Mouse (Mus musculus) neural tube, embryonic 14.5 days (tissue): ENCODE results near the gene Ubxn4. TPM values are rescaled to one million over a fixed set of nuclear protein-coding genes. Genes with fewer than 3 reads are reported as not detected.

Source experiments
- ATAC-seq: fragments of 200-750 bp; cut with Nextera tagmentation; 2 replicates; pipeline ENCODE4 v1.8.0; 2017; ENCODE audit warnings: low read depth, mild to moderate bottlenecking, moderate TSS enrichment, moderate library complexity
- H3K27ac ChIP-seq: fragments of 300-500 bp; sonication (generic); 2 replicates; pipeline ENCODE4 v1.5.1; 2014; ENCODE audit warnings: low read depth, mild to moderate bottlenecking, control low read depth, low read length, moderate library complexity, mixed read lengths
- H3K27me3 ChIP-seq: fragments of 300-500 bp; sonication (generic); 2 replicates; pipeline ENCODE4 v1.6.1; 2014; ENCODE audit warnings: low read length; ENCODE audit not compliant: control insufficient read depth, insufficient read depth
- H3K36me3 ChIP-seq: fragments of 300-500 bp; sonication (generic); 2 replicates; pipeline ENCODE4 v1.6.1; 2014; ENCODE audit warnings: low read length, mixed read lengths; ENCODE audit not compliant: control insufficient read depth, insufficient read depth
- H3K4me1 ChIP-seq: fragments of 300-500 bp; sonication (generic); 2 replicates; pipeline ENCODE4 v1.6.1; 2014; ENCODE audit warnings: low read length; ENCODE audit not compliant: control insufficient read depth, insufficient read depth
- H3K4me2 ChIP-seq: fragments of 300-500 bp; sonication (generic); 2 replicates; pipeline ENCODE4 v1.6.1; 2014; ENCODE audit warnings: mild to moderate bottlenecking, low read depth, low read length, control low read depth
- H3K4me3 ChIP-seq: fragments of 300-500 bp; sonication (generic); 2 replicates; pipeline ENCODE4 v1.5.1; 2014; ENCODE audit warnings: low read depth, low read length, control low read depth, mixed read lengths
- H3K9ac ChIP-seq: fragments of 300-500 bp; sonication (generic); replicated peaks from 2 replicates; pipeline ENCODE4 v1.6.1; 2014; ENCODE audit warnings: low read depth, mild to moderate bottlenecking, control low read depth, low read length, mixed read lengths
- H3K9me3 ChIP-seq: fragments of 300-500 bp; sonication (generic); 2 replicates; pipeline ENCODE4 v1.6.1; 2016; ENCODE audit warnings: low read length; ENCODE audit not compliant: control insufficient read depth
- WGBS: fragments of 180-500 bp; shearing (Covaris S2); extraction: QIAGEN DNeasy Blood & Tissue Kit; methylation state at CpG from one replicate; pipeline ENCODE4 v1.1.7; 2014; 5-methylcytosine and 5-hydroxymethylcytosine counted together
- polyA plus RNA-seq: library from polyadenylated mRNA; unstranded; fragments of >200 nt; fragmentation: Nextera tagmentation; extraction: Ambion mirVana; gene quantifications from 2 replicates; pipeline ENCODE4 v1.2.1, GENCODE M21; 2014

Ubxn4 gene
- polyA plus RNA-seq: 71.7 and 72.4 TPM in 2 replicates

GRCm38 (mm10) chr1:128243627-128243995, at the start of gene Ubxn4:
Gene Ubxn4, plus strand, starts transcription at chr1:128243964.
- Histone ChIP-seq H3K4me2 (peak within 1 kb of the TSS; percentile 93), H3K36me3 (no peaks in the 10 kb centered on the region), H3K9ac (peak within 1 kb of the TSS; percentile 82), H3K27ac (peak within 1 kb of the TSS; percentile 91), H3K4me1 (peaks cover 9% of the 10 kb centered on the region; the same call in 1 of the 2 replicates), H3K27me3 (no peaks in the 10 kb centered on the region), H3K4me3 (peak within 1 kb of the TSS; percentile 71), H3K9me3 (no peaks in the 10 kb centered on the region)
- 14% methylated on average over 10 of the region's 10 CpGs for WGBS
- ATAC-seq: peak; percentile 57

- Histone ChIP-seq H3K27ac (no peak overlapping the region), H3K4me2 (no peak overlapping the region), H3K9ac (no peak overlapping the region), H3K36me3 (peaks cover 15% of the 10 kb centered on the region), H3K9me3 (no peaks in the 10 kb centered on the region), H3K4me1 (no peaks in the 10 kb centered on the region), H3K4me3 (no peak overlapping the region), H3K27me3 (no peaks in the 10 kb centered on the region)
- WGBS: 86% methylated on average over 2 of the region's 2 CpGs
- ATAC-seq: no peak
Observed at GRCm38 (mm10) chr1:128194011-128194410, 49.8 kb upstream of the Ubxn4 start.

- no peaks in the 10 kb centered on the region for H3K4me1 ChIP-seq
- no peak overlapping the region for H3K27ac ChIP-seq
- WGBS: 96% methylated on average over 1 of the region's 1 CpGs
- H3K4me2 ChIP-seq: no peak overlapping the region
- no peaks in the 10 kb centered on the region for H3K9me3 ChIP-seq
- H3K27me3 ChIP-seq: no peaks in the 10 kb centered on the region
- H3K4me3 ChIP-seq: no peak overlapping the region
- no peak overlapping the region for H3K9ac ChIP-seq
- peaks cover 15% of the 10 kb centered on the region; the same call in 1 of the 2 replicates for H3K36me3 ChIP-seq
- no peak for ATAC-seq
Observed at GRCm38 (mm10) chr1:128197353-128197752, 46.4 kb upstream of the Ubxn4 start.

GRCm38 (mm10) chr1:128213261-128213660, 30.5 kb upstream of the Ubxn4 start:
- no peak overlapping the region for H3K27ac ChIP-seq
- H3K4me3 ChIP-seq: no peak overlapping the region
- no peak overlapping the region for H3K9ac ChIP-seq
- no peak overlapping the region for H3K4me2 ChIP-seq
- peaks cover 26% of the 10 kb centered on the region for H3K36me3 ChIP-seq
- 78% methylated on average over 5 of the region's 5 CpGs for WGBS
- ATAC-seq: no peak
- H3K4me1 ChIP-seq: no peaks in the 10 kb centered on the region
- H3K27me3 ChIP-seq: no peaks in the 10 kb centered on the region
- no peaks in the 10 kb centered on the region for H3K9me3 ChIP-seq

- 95% methylated on average over 2 of the region's 2 CpGs for WGBS
- ATAC-seq: no peak
- no peak overlapping the region for H3K9ac ChIP-seq
- no peak overlapping the region for H3K27ac ChIP-seq
- H3K9me3 ChIP-seq: no peaks in the 10 kb centered on the region
- H3K4me1 ChIP-seq: no peaks in the 10 kb centered on the region
- H3K4me3 ChIP-seq: no peak overlapping the region
- no peaks in the 10 kb centered on the region for H3K27me3 ChIP-seq
- H3K36me3 ChIP-seq: peaks cover 18% of the 10 kb centered on the region
- no peak overlapping the region for H3K4me2 ChIP-seq
Observed at GRCm38 (mm10) chr1:128221886-128222285, 21.9 kb upstream of the Ubxn4 start.

- WGBS: 86% methylated on average over 1 of the region's 1 CpGs
- no peak for ATAC-seq
- no peaks in the 10 kb centered on the region for H3K9me3 ChIP-seq
Observed at GRCm38 (mm10) chr1:128223304-128223703, 20.5 kb upstream of the Ubxn4 start.

GRCm38 (mm10) chr1:128235181-128235580, 8.6 kb upstream of the Ubxn4 start:
- WGBS: 98% methylated on average over 4 of the region's 4 CpGs
- peaks cover 39% of the 10 kb centered on the region for H3K36me3 ChIP-seq
- H3K27ac ChIP-seq: no peak overlapping the region
- ATAC-seq: no peak
- no peaks in the 10 kb centered on the region for H3K27me3 ChIP-seq
- no peak overlapping the region for H3K4me3 ChIP-seq
- no peak overlapping the region for H3K4me2 ChIP-seq
- no peak overlapping the region for H3K9ac ChIP-seq
- H3K4me1 ChIP-seq: no peaks in the 10 kb centered on the region
- H3K9me3 ChIP-seq: no peaks in the 10 kb centered on the region

More at GRCm38 (mm10) chr1:128223304-128223703, 20.5 kb upstream of the Ubxn4 start:
- Histone ChIP-seq H3K27me3 (no peaks in the 10 kb centered on the region), H3K4me2 (no peak overlapping the region), H3K27ac (no peak overlapping the region), H3K4me3 (no peak overlapping the region), H3K36me3 (peaks cover 18% of the 10 kb centered on the region), H3K4me1 (no peaks in the 10 kb centered on the region), H3K9ac (no peak overlapping the region)

- H3K9me3 ChIP-seq: no peaks in the 10 kb centered on the region
- WGBS: under 1% methylated on average over 71 of the region's 71 CpGs
Observed at GRCm38 (mm10) chr1:128243996-128244726, 397 bp downstream of the Ubxn4 start.

GRCm38 (mm10) chr1:128244727-128245355, 1.1 kb downstream of the Ubxn4 start:
- Histone ChIP-seq H3K9me3 (no peaks in the 10 kb centered on the region), H3K27ac (peak overlapping the region; percentile 91), H3K4me1 (peaks cover 9% of the 10 kb centered on the region; the same call in 1 of the 2 replicates), H3K9ac (peak overlapping the region; percentile 82), H3K36me3 (no peaks in the 10 kb centered on the region), H3K4me3 (peak overlapping the region; percentile 71), H3K27me3 (no peaks in the 10 kb centered on the region), H3K4me2 (peak overlapping the region; percentile 93)
- peak; percentile 55; the same call in 1 of the 2 replicates for ATAC-seq
- 2% methylated on average over 19 of the region's 19 CpGs for WGBS

More at GRCm38 (mm10) chr1:128243996-128244726, 397 bp downstream of the Ubxn4 start:
- peaks cover 9% of the 10 kb centered on the region; the same call in 1 of the 2 replicates for H3K4me1 ChIP-seq
- peak; percentile 96 for ATAC-seq
- H3K9ac ChIP-seq: peak overlapping the region; percentile 82
- H3K27me3 ChIP-seq: no peaks in the 10 kb centered on the region
- H3K36me3 ChIP-seq: no peaks in the 10 kb centered on the region
- H3K4me3 ChIP-seq: peak overlapping the region; percentile 71
- peak overlapping the region; percentile 91 for H3K27ac ChIP-seq
- H3K4me2 ChIP-seq: peak overlapping the region; percentile 93
